Mouse (Mus musculus) lung, postnatal 25 days (tissue): Measurements from ENCODE around the gene Ccdc38.

Source experiments
- DNase-seq: peaks from one replicate; pipeline ENCODE4 v3.0.0; 2022; ENCODE audit warnings: low spot score

The Ccdc38 gene

GRCm38 (mm10) chr10:93610896-93611295, 70.5 kb downstream of the Ccdc38 start:
- no peak for DNase-seq

- DNase-seq: peak; percentile 37
Observed at GRCm38 (mm10) chr10:93611419-93612007, 71.1 kb downstream of the Ccdc38 start.

- no peak for DNase-seq
Observed at GRCm38 (mm10) chr10:93614850-93615249, 74.4 kb downstream of the Ccdc38 start.

- DNase-seq: no peak
Observed at GRCm38 (mm10) chr10:93620438-93621179, 80.2 kb downstream of the Ccdc38 start.

- DNase-seq: no peak
Observed at GRCm38 (mm10) chr10:93623725-93624124, 83.3 kb downstream of the Ccdc38 start.

GRCm38 (mm10) chr10:93624151-93624550, 83.7 kb downstream of the Ccdc38 start:
- no peak for DNase-seq

GRCm38 (mm10) chr10:93630310-93630709, 89.9 kb downstream of the Ccdc38 start:
- no peak for DNase-seq

GRCm38 (mm10) chr10:93632086-93632485, 91.7 kb downstream of the Ccdc38 start:
- no peak for DNase-seq

- no peak for DNase-seq
Observed at GRCm38 (mm10) chr10:93633563-93633962, 93.1 kb downstream of the Ccdc38 start.
